In genomic region chr3:40114811-40115210, GRCm38 (mm10) we compare ENCODE assay signal across 21 mouse cellular contexts.
DNase-seq lines count a peak whose midpoint lies in the region; ATAC-seq lines count a peak whose summit lies in the region.
"Had no signal": no experiment of that assay in that cellular context is flagged by ENCODE, and none has a peak within 500 bp of the region (broad histone marks: within the 10 kb centered on the region; RNA-seq: fewer than 3 reads in every experiment).

No protein-coding gene starts in this region.

- H3K4me1 ChIP-seq in forebrain, embryonic 15.5 days = peaks cover 7% of the 10 kb centered on the region
- H3K4me1 ChIP-seq: liver, embryonic 15.5 days had no signal

- intact Hi-C loops in heart, postnatal 25 days (cut with DNase I) = no loop called here

- peak; percentile 18 for DNase-seq in gastrocnemius, adult 18-20 months (ENCODE audit: low spot score)
- DNase-seq in gastrocnemius, adult 8-10 months (ENCODE audit: low spot score in 2 of 2) = no peak
- DNase-seq in kidney, postnatal 14 days = peak; percentile 8
- no peak for DNase-seq in kidney, postnatal 25 days
- DNase-seq in NIH3T3 (ENCODE audit: low read depth) = peak; percentile 44
- DNase-seq in heart, postnatal 25 days (ENCODE audit: low spot score) = peak; percentile 17
- no peak for DNase-seq in B cell, adult 2 months
- DNase-seq: adrenal gland, adult 2 months; cerebellum, adult 9-11 months; kidney, adult 18-20 months; lung, postnatal 14 days; right cerebral cortex, postnatal 14 days; thymus, adult 2 months had no signal

- H3K36me3 ChIP-seq in forebrain, embryonic 15.5 days = no peaks in the 10 kb centered on the region
- H3K36me3 ChIP-seq: embryonic facial prominence, embryonic 13.5 days; liver, embryonic 15.5 days; midbrain, embryonic 15.5 days; neural tube, embryonic 15.5 days had no signal

- no peaks in the 10 kb centered on the region for H3K9me3 ChIP-seq in forebrain, embryonic 15.5 days
- H3K9me3 ChIP-seq: embryonic facial prominence, embryonic 13.5 days; liver, embryonic 15.5 days; midbrain, embryonic 15.5 days; neural tube, embryonic 15.5 days had no signal

- no peak overlapping the region for H3K9ac ChIP-seq in forebrain, embryonic 15.5 days (replicated peaks)
- H3K9ac ChIP-seq: embryonic facial prominence, embryonic 13.5 days; liver, embryonic 15.5 days; midbrain, embryonic 15.5 days; neural tube, embryonic 15.5 days had no signal

- no peaks in the 10 kb centered on the region for H3K27me3 ChIP-seq in forebrain, embryonic 15.5 days
- H3K27me3 ChIP-seq: embryonic facial prominence, embryonic 13.5 days; liver, embryonic 15.5 days; midbrain, embryonic 15.5 days; neural tube, embryonic 15.5 days had no signal

- H3K4me3 ChIP-seq in forebrain, embryonic 15.5 days = no peak overlapping the region
- H3K4me3 ChIP-seq: embryonic facial prominence, embryonic 13.5 days; layer of hippocampus, adult 2 months; liver, embryonic 15.5 days; midbrain, embryonic 15.5 days; myocyte; neural tube, embryonic 15.5 days had no signal

- no peak overlapping the region for H3K27ac ChIP-seq in forebrain, embryonic 15.5 days (replicated peaks)
- H3K27ac ChIP-seq: embryonic facial prominence, embryonic 13.5 days; kidney, postnatal 0 days; layer of hippocampus, adult 2 months; liver, embryonic 15.5 days; midbrain, embryonic 15.5 days; neural tube, embryonic 15.5 days had no signal

- H3K4me2 ChIP-seq in forebrain, embryonic 15.5 days (replicated peaks) = no peak overlapping the region
- H3K4me2 ChIP-seq: embryonic facial prominence, embryonic 13.5 days; liver, embryonic 15.5 days; midbrain, embryonic 15.5 days; neural tube, embryonic 15.5 days had no signal

- 52% methylated on average over 4 of the region's 4 CpGs for WGBS in forebrain, embryonic 15.5 days

- no peak for ATAC-seq in forebrain, embryonic 15.5 days (replicated peaks)
- ATAC-seq: midbrain, embryonic 15.5 days had no signal

Comparison
In these comparisons a context has a peak if more than half of its experiments do, and no peak if none do; other contexts are left out.
1. DNase-seq: peak in gastrocnemius, adult 18-20 months (single experiment), kidney, postnatal 14 days (single experiment), NIH3T3 (single experiment) and heart, postnatal 25 days (single experiment); none in gastrocnemius, adult 8-10 months (0 of 2), kidney, postnatal 25 days (0 of 2) and B cell, adult 2 months (0 of 2).